Mouse (Mus musculus) retina, embryonic 14.5 days (tissue): Measurements from ENCODE around the gene Pip5k1c.

ENCODE experiments used
- DNase-seq: peaks from one replicate; pipeline ENCODE4 v3.0.0-alpha.2; 2015; ENCODE audit warnings: low spot score

Gene Pip5k1c

GRCm38 (mm10) chr10:81302781-81303218, 10.0 kb downstream of the Pip5k1c start:
- DNase-seq = no peak

- no peak for DNase-seq
Measured at GRCm38 (mm10) chr10:81303258-81303657, 10.5 kb downstream of the Pip5k1c start.

GRCm38 (mm10) chr10:81303761-81304160, 11.0 kb downstream of the Pip5k1c start:
- no peak for DNase-seq

- DNase-seq = peak; percentile 72
Measured at GRCm38 (mm10) chr10:81304597-81305238, 12.0 kb downstream of the Pip5k1c start.

- no peak for DNase-seq
Measured at GRCm38 (mm10) chr10:81305663-81306062, 12.9 kb downstream of the Pip5k1c start.

GRCm38 (mm10) chr10:81306173-81306668, 13.5 kb downstream of the Pip5k1c start:
- DNase-seq = no peak

GRCm38 (mm10) chr10:81306837-81307682, 14.3 kb downstream of the Pip5k1c start:
- DNase-seq = no peak

- no peak for DNase-seq
Measured at GRCm38 (mm10) chr10:81309571-81309970, 16.8 kb downstream of the Pip5k1c start.

GRCm38 (mm10) chr10:81313581-81313980, 20.8 kb downstream of the Pip5k1c start:
- DNase-seq = no peak

- DNase-seq = no peak
Measured at GRCm38 (mm10) chr10:81314201-81314600, 21.4 kb downstream of the Pip5k1c start.

- no peak for DNase-seq
Measured at GRCm38 (mm10) chr10:81315587-81315986, 22.8 kb downstream of the Pip5k1c start.

- peak; percentile 67 for DNase-seq
Measured at GRCm38 (mm10) chr10:81316338-81317060, 23.7 kb downstream of the Pip5k1c start.

- DNase-seq = peak; percentile 58
Measured at GRCm38 (mm10) chr10:81317273-81317672, 24.5 kb downstream of the Pip5k1c start.

- no peak for DNase-seq
Measured at GRCm38 (mm10) chr10:81318589-81319329, 26.0 kb downstream of the Pip5k1c start.

GRCm38 (mm10) chr10:81319330-81319699, 26.6 kb downstream of the Pip5k1c start:
- no peak for DNase-seq

- DNase-seq = peak; percentile 99
Measured at GRCm38 (mm10) chr10:81319741-81320549, 27.2 kb downstream of the Pip5k1c start.

GRCm38 (mm10) chr10:81320550-81321347, 28.0 kb downstream of the Pip5k1c start, which contains the start of gene Cactin:
Cactin (plus strand) TSS chr10:81321103.
- peak; percentile 100 for DNase-seq

GRCm38 (mm10) chr10:81321436-81321835, 28.7 kb downstream of the Pip5k1c start:
- no peak for DNase-seq

GRCm38 (mm10) chr10:81322444-81322843, 29.7 kb downstream of the Pip5k1c start:
- DNase-seq = no peak
